Mouse (Mus musculus): Measurements from ENCODE around the gene Mlxipl. TPM values are rescaled to one million over a fixed set of nuclear protein-coding genes. Genes with fewer than 3 reads are reported as not detected.

Gene Mlxipl
- polyA plus RNA-seq, 1 experiment from 2014 or later: 1.7 TPM

DNA sequence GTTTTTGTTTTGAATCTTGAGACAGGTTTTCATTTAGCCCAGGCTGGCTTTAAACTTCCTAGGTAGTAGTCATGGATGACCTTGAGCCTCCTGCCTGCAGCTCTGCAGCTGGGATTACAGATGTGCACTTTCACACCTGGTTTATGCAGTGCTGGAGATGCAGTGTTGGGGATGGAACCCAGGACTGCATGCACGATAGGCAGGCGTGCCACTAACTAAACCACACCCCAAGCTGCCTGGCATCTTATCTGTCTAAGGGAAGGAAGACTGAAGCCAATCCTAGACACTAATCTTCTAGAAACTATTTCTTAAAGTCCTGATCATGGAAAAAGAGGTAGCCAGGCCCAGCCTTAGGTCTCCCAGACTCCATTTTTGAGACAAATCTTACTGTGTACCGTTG is 19.2 kb upstream of the Mlxipl start:
- DNase-seq (ENCODE audit: low spot score): no peak
- H3K27me3 ChIP-seq (ENCODE audit: insufficient read depth, poor library complexity, severe bottlenecking): peaks cover 3% of the 10 kb centered on the region; the same call in 1 of the 2 replicates

DNA sequence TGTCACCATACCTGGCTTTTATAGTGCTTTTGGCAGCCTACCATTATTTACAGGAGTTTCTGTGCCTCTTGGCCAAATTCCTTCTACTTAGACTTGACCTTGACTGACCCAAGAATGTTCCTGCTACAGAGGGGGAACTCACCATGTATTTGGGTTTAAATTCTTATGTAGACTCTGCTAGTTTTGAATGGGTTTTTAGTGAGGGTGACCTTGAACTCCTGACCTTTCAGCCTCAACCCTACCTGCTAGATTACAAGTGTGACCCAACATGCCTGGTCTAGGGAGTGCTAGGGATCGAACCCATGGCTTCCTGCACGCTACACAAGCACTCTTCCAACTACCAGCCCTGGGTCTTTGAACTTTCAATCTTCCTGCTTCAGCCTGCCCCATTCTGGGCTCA is 17.6 kb upstream of the Mlxipl start:
- WGBS: 90% methylated on average over 2 of the region's 2 CpGs
- H3K36me3 ChIP-seq: peaks cover 56% of the 10 kb centered on the region

More for the DNA sequence above, 19.2 kb upstream of the Mlxipl start:
- peaks cover 61% of the 10 kb centered on the region for H3K36me3 ChIP-seq
- H3K27ac ChIP-seq: no peak overlapping the region
- 86% methylated on average over 3 of the region's 3 CpGs for WGBS
- H3K9me3 ChIP-seq: no peaks in the 10 kb centered on the region
- no peak overlapping the region for H3K4me3 ChIP-seq
- peaks cover 26% of the 10 kb centered on the region for H3K4me1 ChIP-seq (replicated peaks)

DNA sequence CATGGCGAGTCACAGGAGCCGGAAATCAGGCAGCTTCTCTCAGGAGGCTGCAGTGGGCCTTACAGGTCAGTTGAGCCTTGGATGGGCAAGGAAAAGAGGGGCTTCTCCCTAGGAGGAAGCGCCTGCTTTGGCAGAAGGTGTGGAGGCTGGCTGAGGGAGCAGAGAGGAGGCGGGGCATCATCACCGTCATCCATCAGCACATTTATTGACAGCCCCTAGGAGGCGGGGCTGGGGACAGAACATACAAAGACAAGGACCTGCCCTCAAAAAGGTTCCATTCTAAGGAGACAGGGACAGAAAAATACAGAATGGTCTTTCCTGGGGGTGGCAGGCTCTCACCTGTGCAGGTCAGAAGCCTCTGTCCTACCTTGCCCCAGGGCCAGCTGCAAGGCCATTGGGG is 17.0 kb upstream of the Mlxipl start:
- Histone ChIP-seq H3K27me3 (ENCODE audit: insufficient read depth, poor library complexity, severe bottlenecking) (peaks cover 3% of the 10 kb centered on the region; the same call in 1 of the 2 replicates), H3K4me3 (no peak overlapping the region), H3K4me1 (replicated peaks) (peaks cover 32% of the 10 kb centered on the region), H3K9me3 (no peaks in the 10 kb centered on the region), H3K27ac (no peak overlapping the region), H3K36me3 (peaks cover 50% of the 10 kb centered on the region)
- no peak for DNase-seq (ENCODE audit: low spot score)
- 58% methylated on average over 6 of the region's 6 CpGs for WGBS

More for the DNA sequence above, 17.6 kb upstream of the Mlxipl start:
- Histone ChIP-seq H3K9me3 (no peaks in the 10 kb centered on the region), H3K27me3 (ENCODE audit: insufficient read depth, poor library complexity, severe bottlenecking) (peaks cover 3% of the 10 kb centered on the region; the same call in 1 of the 2 replicates), H3K4me1 (replicated peaks) (peaks cover 28% of the 10 kb centered on the region), H3K27ac (no peak overlapping the region), H3K4me3 (no peak overlapping the region)
- DNase-seq (ENCODE audit: low spot score): no peak

DNA sequence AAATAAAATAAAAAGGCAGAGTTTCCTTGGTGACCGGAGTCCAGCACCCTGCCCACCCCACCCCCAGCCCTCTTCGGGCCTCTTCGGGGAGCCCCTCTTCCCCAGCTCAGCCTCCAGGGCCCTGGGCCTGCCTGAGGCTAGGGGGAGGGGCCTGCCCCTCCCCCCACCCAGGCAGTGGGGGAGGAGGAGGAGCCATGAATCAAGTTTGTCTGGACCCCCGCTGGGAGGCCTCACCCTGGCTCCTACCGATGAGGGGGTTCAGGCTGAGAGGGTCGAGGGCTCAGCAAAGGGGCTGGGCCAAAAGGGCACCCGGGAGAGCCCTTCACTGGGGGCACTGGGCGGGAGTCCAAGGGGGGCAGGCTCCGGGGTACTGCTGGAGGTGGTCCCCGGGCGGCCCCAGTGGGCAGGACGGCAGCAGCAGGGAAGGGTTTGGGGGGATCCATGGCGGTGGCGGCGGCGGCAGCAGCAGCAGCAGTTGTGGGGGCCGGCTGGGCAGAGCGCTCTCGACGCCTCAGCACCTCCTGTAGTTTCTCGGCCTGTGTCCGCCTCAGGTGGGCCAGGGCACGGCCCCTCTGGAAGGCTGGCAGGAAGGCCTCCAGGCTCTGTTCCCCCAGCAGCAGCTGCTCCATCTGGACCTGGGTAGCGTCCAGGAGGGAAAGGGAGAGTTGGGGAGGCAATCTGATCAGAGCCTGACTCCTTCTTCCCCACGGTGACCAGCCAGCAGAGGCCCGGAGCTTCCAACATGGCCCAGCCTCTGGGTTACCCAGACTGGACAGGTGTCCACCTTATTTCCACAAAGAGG is 16.1 kb upstream of the Mlxipl start:
- H3K27me3 ChIP-seq (ENCODE audit: insufficient read depth, poor library complexity, severe bottlenecking): peaks cover 3% of the 10 kb centered on the region; the same call in 1 of the 2 replicates
- H3K4me3 ChIP-seq: peak overlapping the region; percentile 26
- no peaks in the 10 kb centered on the region for H3K9me3 ChIP-seq
- H3K27ac ChIP-seq: peak overlapping the region; percentile 71
- peaks cover 41% of the 10 kb centered on the region for H3K36me3 ChIP-seq
- H3K4me1 ChIP-seq (replicated peaks): peaks cover 38% of the 10 kb centered on the region
- 22% methylated on average over 26 of the region's 26 CpGs for WGBS
- DNase-seq (ENCODE audit: low spot score): no peak

DNA sequence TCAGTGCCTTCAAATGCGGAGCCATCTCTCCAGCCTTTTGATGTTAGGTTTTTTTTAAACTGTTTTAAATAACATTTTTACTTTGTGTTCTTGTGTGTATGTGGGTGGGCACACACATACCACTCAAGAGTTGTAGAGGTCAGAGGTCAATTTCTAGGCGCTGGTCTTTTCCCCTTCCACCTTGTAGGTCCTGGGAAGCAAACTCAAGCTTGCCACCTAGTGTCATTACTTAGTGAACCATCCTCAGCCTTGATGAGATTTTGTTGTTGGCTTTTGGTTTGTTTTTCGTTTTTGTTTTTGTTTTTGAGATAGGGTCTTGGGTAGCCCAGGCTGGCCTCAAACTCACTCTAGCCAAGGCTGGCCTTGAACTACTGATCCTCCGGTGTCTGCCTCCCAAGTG is 14.0 kb upstream of the Mlxipl start:
- 66% methylated on average over 4 of the region's 4 CpGs for WGBS
- Histone ChIP-seq H3K4me3 (no peak overlapping the region), H3K27me3 (ENCODE audit: insufficient read depth, poor library complexity, severe bottlenecking) (peaks cover 14% of the 10 kb centered on the region), H3K4me1 (replicated peaks) (peaks cover 38% of the 10 kb centered on the region), H3K9me3 (no peaks in the 10 kb centered on the region; the same call in 1 of the 2 replicates), H3K27ac (no peak overlapping the region), H3K36me3 (peaks cover 39% of the 10 kb centered on the region)
- no peak for DNase-seq (ENCODE audit: low spot score)

DNA sequence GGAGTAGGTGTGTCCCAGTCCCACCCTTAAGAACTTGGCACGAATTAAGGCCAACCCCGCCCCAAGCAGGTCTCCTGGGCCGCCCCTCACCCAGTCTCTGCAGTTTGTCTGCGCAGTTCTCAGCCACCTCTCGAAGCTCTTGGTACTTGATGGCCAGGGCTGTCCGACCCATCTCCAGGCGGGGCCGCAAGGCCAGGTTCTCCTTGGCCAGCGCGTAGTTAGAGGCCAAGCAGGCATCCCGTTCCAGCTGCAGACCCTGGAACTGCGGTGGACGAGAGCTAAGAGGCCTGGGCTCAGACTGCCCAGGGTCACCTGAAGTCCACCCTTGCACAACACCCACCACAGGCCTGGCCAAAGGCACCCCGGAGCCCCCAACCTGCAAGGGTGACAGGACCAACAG is 13.3 kb upstream of the Mlxipl start:
- Histone ChIP-seq H3K27ac (no peak overlapping the region), H3K36me3 (peaks cover 35% of the 10 kb centered on the region), H3K27me3 (ENCODE audit: insufficient read depth, poor library complexity, severe bottlenecking) (peaks cover 14% of the 10 kb centered on the region), H3K9me3 (no peaks in the 10 kb centered on the region; the same call in 1 of the 2 replicates), H3K4me3 (peak overlapping the region; percentile 99), H3K4me1 (replicated peaks) (peaks cover 38% of the 10 kb centered on the region)
- no peak for DNase-seq (ENCODE audit: low spot score)
- WGBS: 90% methylated on average over 14 of the region's 14 CpGs

DNA sequence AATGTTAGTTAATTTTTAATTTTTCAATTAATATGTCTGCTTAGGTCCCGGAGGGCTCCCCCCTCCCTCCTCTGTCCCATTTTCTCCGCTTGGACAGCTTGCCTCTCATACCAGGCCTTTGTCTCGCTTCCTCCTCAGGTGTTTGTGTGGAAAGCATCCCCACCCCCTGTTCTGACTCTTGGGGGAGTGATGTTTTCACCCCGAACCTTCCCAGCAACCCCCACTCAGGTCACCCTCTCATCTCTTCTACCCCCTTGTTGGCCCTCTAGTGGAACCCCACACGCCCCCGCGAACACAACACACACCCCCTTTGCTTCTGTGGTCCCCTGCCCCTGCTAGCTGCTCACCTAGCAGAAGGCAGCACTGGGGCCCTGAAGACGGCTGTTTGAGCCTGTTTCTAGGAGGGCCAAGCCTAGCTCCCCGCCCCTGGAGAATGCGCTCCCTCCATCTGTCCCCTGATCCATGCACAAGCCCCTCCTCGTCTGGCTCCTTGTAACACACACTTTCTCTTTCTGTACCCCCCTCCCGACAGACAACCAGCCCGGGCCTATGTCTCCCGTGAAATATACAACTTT is 12.7 kb upstream of the Mlxipl start:
- DNase-seq (ENCODE audit: low spot score): peak; percentile 38
- H3K4me1 ChIP-seq (replicated peaks): peaks cover 38% of the 10 kb centered on the region
- H3K27me3 ChIP-seq (ENCODE audit: insufficient read depth, poor library complexity, severe bottlenecking): peaks cover 14% of the 10 kb centered on the region
- H3K36me3 ChIP-seq: peaks cover 30% of the 10 kb centered on the region
- H3K4me3 ChIP-seq: peak overlapping the region; percentile 99
- 27% methylated on average over 14 of the region's 14 CpGs for WGBS
- peak overlapping the region; percentile 98 for H3K27ac ChIP-seq
- H3K9me3 ChIP-seq: no peaks in the 10 kb centered on the region; the same call in 1 of the 2 replicates

DNA sequence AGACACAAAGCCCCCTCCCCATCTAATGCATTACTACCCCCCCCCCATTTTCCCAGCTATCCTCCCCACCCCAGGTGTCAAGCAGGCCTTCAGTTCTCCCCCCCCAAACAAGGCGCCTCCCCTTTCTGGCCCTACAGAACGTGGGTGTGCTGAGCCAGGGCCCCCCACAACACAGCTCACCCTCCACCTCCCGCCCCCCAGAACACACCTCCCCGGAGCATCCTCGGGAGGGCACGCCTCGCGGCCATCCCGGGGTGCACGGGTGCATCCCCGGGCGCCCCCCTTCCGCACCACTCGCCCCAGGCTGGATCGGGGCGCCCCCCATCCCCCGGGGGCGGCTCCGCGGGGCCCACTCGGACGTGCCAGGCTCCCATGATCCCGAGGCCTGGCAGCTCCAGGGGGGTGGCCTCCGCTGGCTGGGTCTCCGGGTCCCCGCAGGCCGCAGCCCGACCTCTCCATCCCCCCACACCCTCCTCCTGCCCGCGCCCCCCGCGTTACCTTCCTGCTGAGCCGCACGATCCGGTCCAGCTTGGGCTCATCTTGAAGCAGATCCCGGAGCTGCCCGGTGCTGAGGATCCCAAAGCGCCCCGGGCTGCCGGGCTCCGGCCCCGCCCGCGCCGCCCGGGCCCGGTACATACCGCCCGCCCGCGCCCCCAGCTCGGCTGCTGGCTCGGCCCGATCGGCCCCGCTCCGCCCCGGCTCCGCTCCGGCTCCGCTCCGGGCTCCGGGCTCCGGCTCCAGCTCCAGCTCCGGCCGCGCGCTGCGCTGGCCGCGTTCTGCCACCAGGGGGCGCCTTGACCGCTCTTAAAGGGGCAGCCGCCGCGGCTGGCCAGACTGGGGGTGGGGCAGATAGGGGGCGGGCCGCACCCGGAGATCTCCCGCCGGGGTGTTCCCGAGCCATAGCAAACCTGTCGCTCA is 11.9 kb upstream of the Mlxipl start, which contains the start of gene Vps37d:
Gene Vps37d, minus strand, starts transcription at position 703 of the 918 bp plus-strand sequence.
- H3K4me3 ChIP-seq: peak within 1 kb of the TSS; percentile 99

DNA sequence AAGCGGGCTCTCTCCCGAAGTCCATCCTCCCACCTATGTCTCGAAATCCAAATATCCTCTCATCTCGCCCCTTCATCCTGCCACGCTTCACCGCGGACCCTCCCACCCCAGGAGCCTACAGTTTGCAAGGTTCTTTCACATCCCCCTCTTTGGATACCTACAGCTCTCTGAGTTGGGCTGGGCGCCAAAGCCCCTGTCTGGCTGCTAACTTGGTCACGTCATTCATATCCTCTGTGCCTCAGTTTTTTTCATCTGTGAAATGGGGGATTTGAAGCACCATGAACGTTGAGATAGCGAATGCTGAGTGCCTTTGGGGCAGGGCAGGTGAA is 11.2 kb upstream of the Mlxipl start:
- no peak for DNase-seq (ENCODE audit: low spot score)
- Histone ChIP-seq H3K27ac (peak overlapping the region; percentile 98), H3K4me1 (replicated peaks) (peaks cover 29% of the 10 kb centered on the region), H3K4me3 (peak overlapping the region; percentile 99), H3K9me3 (no peaks in the 10 kb centered on the region; the same call in 1 of the 2 replicates), H3K27me3 (ENCODE audit: insufficient read depth, poor library complexity, severe bottlenecking) (peaks cover 14% of the 10 kb centered on the region), H3K36me3 (peaks cover 16% of the 10 kb centered on the region)
- WGBS: 1% methylated on average over 11 of the region's 11 CpGs

More for the DNA sequence above, 11.9 kb upstream of the Mlxipl start, which contains the start of gene Vps37d:
- H3K27ac ChIP-seq: peak within 1 kb of the TSS; percentile 98
- WGBS: under 1% methylated on average over 81 of the region's 83 CpGs
- H3K9me3 ChIP-seq: no peaks in the 10 kb centered on the region; the same call in 1 of the 2 replicates
- peaks cover 14% of the 10 kb centered on the region for H3K27me3 ChIP-seq (ENCODE audit: insufficient read depth, poor library complexity, severe bottlenecking)
- H3K36me3 ChIP-seq: peaks cover 22% of the 10 kb centered on the region
- peak; percentile 95 for DNase-seq (ENCODE audit: low spot score)
- H3K4me1 ChIP-seq (replicated peaks): peaks cover 35% of the 10 kb centered on the region

DNA sequence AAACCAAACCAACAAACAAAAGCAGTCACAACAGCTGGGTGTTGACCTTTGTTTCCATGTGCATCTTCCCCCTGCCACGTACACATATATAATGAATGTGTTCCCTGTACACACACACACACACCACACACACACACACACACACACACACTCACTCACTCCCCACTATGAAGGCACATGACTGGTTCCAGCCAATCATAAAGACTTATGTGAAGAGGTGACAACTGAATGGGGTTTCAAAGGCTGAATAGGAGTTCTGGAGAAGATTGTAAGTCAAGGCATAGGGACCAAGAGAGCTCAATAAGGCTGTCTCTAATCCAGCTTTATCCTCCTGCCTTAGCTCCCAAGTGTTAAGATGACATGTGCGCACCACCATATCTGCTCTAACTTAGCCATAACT is 10.1 kb upstream of the Mlxipl start:
- peaks cover 19% of the 10 kb centered on the region for H3K4me1 ChIP-seq (replicated peaks)
- peaks cover 12% of the 10 kb centered on the region; the same call in 1 of the 2 replicates for H3K36me3 ChIP-seq
- DNase-seq (ENCODE audit: low spot score): no peak
- 87% methylated on average over 2 of the region's 2 CpGs for WGBS
- H3K27me3 ChIP-seq (ENCODE audit: insufficient read depth, poor library complexity, severe bottlenecking): peaks cover 15% of the 10 kb centered on the region
- H3K27ac ChIP-seq: no peak overlapping the region
- no peaks in the 10 kb centered on the region; the same call in 1 of the 2 replicates for H3K9me3 ChIP-seq
- H3K4me3 ChIP-seq: no peak overlapping the region

DNA sequence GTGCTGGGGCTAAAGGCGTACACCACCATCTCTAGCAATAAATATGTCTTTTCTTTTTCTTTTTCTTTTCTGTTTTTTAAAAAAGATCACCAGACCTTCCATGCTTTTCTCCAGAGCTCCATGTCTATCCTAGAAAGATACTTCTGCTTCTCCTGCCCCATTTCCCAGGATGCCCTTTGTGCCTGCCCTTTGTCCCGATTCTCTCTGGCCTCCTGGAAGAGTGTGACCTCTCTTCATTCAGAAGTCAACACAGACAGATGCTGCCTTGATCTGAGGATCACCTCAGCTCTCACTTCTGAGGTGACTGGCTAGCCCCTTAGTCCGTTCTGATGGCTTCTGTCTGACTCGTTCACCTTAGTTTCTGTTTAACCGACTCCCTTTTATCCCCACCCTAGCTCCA is 9.2 kb upstream of the Mlxipl start:
- no peak overlapping the region for H3K27ac ChIP-seq
- peaks cover 22% of the 10 kb centered on the region for H3K27me3 ChIP-seq (ENCODE audit: insufficient read depth, poor library complexity, severe bottlenecking)
- DNase-seq (ENCODE audit: low spot score): no peak
- peaks cover 8% of the 10 kb centered on the region; the same call in 1 of the 2 replicates for H3K36me3 ChIP-seq
- peaks cover 19% of the 10 kb centered on the region for H3K4me1 ChIP-seq (replicated peaks)
- H3K9me3 ChIP-seq: no peaks in the 10 kb centered on the region; the same call in 1 of the 2 replicates
- no peak overlapping the region for H3K4me3 ChIP-seq
- 89% methylated on average over 5 of the region's 5 CpGs for WGBS

DNA sequence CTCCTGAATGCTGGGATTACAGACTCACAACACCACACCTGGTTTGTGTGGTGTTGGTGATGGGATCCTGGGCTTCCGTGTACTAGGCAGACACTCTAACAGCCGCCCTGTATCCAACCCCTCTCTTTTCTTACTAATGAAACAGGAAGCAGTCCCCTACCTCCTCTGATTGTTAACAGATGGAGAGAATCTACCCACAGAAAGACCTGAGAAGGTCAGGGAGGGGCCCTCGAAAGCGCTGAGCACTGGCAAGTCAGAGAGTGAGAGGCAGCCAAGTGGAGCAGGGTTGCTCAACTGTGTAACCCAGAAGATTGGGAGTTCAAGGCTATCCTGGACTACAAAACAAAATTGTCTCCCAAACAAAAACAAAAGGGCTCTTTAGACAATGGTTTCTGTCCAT is 2.8 kb upstream of the Mlxipl start:
- Histone ChIP-seq H3K4me1 (replicated peaks) (peaks cover 11% of the 10 kb centered on the region), H3K27ac (no peak overlapping the region), H3K27me3 (ENCODE audit: insufficient read depth, poor library complexity, severe bottlenecking) (peaks cover 64% of the 10 kb centered on the region), H3K36me3 (no peaks in the 10 kb centered on the region), H3K4me3 (no peak overlapping the region), H3K9me3 (no peaks in the 10 kb centered on the region)
- no peak for DNase-seq (ENCODE audit: low spot score)
- 63% methylated on average over 4 of the region's 4 CpGs for WGBS

Measured in hindbrain, embryonic 10.5 days (tissue).